Comparison of ENCODE assay signal across 9 mouse cellular contexts in genomic region chr3:84692647-84693199, GRCm38 (mm10). TPM values are rescaled to one million over a fixed set of nuclear protein-coding genes. Genes with fewer than 3 reads are reported as not detected.
A peak's percentile ranks its signal among the peaks of the same experiment; 100 is the strongest.
DNase-seq lines count a peak whose midpoint lies in the region; ATAC-seq lines count a peak whose summit lies in the region.
"Had no signal": no experiment of that assay in that cellular context is flagged by ENCODE, and none has a peak within 500 bp of the region (broad histone marks: within the 10 kb centered on the region; RNA-seq: fewer than 3 reads in every experiment).

No protein-coding gene starts in this region.

- ATAC-seq in hindbrain, embryonic 14.5 days (ENCODE audit: low FRiP score), result no peak
- ATAC-seq in inflammation-experienced regulatory T-cells, adult 6 months, result peak; percentile 48
- no peak for ATAC-seq in neural tube, embryonic 15.5 days (ENCODE audit: low FRiP score)

- peak; percentile 79 for DNase-seq in hindbrain, embryonic 14.5 days (ENCODE audit: low spot score)
- DNase-seq in hindbrain, embryonic 10.5 days (ENCODE audit: low spot score), result no peak
- DNase-seq in B cell, adult 2 months, result peak; percentile 59 to 66
- peak; percentile 77 for DNase-seq in NIH3T3 (ENCODE audit: low read depth)
- DNase-seq in yolk sac, embryonic 10.5 days (ENCODE audit: low spot score), result no peak
- DNase-seq in gastrocnemius, postnatal 14 days, result no peak

- H3K36me3 ChIP-seq in hindbrain, embryonic 14.5 days (replicated peaks; ENCODE audit: control insufficient read depth, insufficient read depth), result no peaks in the 10 kb centered on the region
- H3K36me3 ChIP-seq in hindbrain, embryonic 10.5 days, result no peaks in the 10 kb centered on the region
- no peaks in the 10 kb centered on the region for H3K36me3 ChIP-seq in neural tube, embryonic 15.5 days
- H3K36me3 ChIP-seq: neural tube, embryonic 12.5 days had no signal

- no peaks in the 10 kb centered on the region for H3K9me3 ChIP-seq in hindbrain, embryonic 14.5 days (ENCODE audit: control insufficient read depth, low read length)
- no peaks in the 10 kb centered on the region for H3K9me3 ChIP-seq in hindbrain, embryonic 10.5 days
- no peaks in the 10 kb centered on the region for H3K9me3 ChIP-seq in neural tube, embryonic 15.5 days (replicated peaks)
- H3K9me3 ChIP-seq: neural tube, embryonic 12.5 days had no signal

- H3K27ac ChIP-seq in hindbrain, embryonic 14.5 days, result no peak overlapping the region
- H3K27ac ChIP-seq in hindbrain, embryonic 10.5 days, result no peak overlapping the region
- no peak overlapping the region for H3K27ac ChIP-seq in neural tube, embryonic 15.5 days (replicated peaks)
- H3K27ac ChIP-seq: neural tube, embryonic 12.5 days had no signal

- WGBS in hindbrain, embryonic 14.5 days, result 57% methylated on average over 4 of the region's 4 CpGs
- WGBS in hindbrain, embryonic 10.5 days, result 66% methylated on average over 4 of the region's 4 CpGs
- WGBS in neural tube, embryonic 15.5 days, result 59% methylated on average over 4 of the region's 4 CpGs

- intact Hi-C loops in gastrocnemius, postnatal 14 days (cut with DNase I; ENCODE audit: low total_unique reads), result loop anchor here (5.0 kb wide), 1 partner anchor 150 kb away; no protein-coding TSS in a partner anchor

- H3K4me2 ChIP-seq in hindbrain, embryonic 14.5 days (replicated peaks), result no peak overlapping the region
- H3K4me2 ChIP-seq in neural tube, embryonic 15.5 days, result no peak overlapping the region
- H3K4me2 ChIP-seq: neural tube, embryonic 12.5 days had no signal

- no peaks in the 10 kb centered on the region for H3K27me3 ChIP-seq in hindbrain, embryonic 14.5 days (ENCODE audit: control insufficient read depth, insufficient read depth, low read length)
- 0 out of 2 replicates have a peak, but pooled peaks cover 4% of the 10 kb centered on the region for H3K27me3 ChIP-seq in hindbrain, embryonic 10.5 days (ENCODE audit: insufficient read depth, poor library complexity, severe bottlenecking)
- H3K27me3 ChIP-seq in neural tube, embryonic 15.5 days (replicated peaks), result no peaks in the 10 kb centered on the region
- H3K27me3 ChIP-seq: neural tube, embryonic 12.5 days had no signal

- no peak overlapping the region for H3K9ac ChIP-seq in hindbrain, embryonic 14.5 days
- H3K9ac ChIP-seq in neural tube, embryonic 15.5 days (replicated peaks), result no peak overlapping the region
- H3K9ac ChIP-seq: neural tube, embryonic 12.5 days had no signal

- H3K4me3 ChIP-seq in hindbrain, embryonic 14.5 days (replicated peaks; ENCODE audit: low read length), result no peak overlapping the region
- H3K4me3 ChIP-seq in hindbrain, embryonic 10.5 days, result no peak overlapping the region
- H3K4me3 ChIP-seq in neural tube, embryonic 15.5 days (replicated peaks), result no peak overlapping the region
- H3K4me3 ChIP-seq: neural tube, embryonic 12.5 days had no signal

- H3K4me1 ChIP-seq in hindbrain, embryonic 14.5 days (replicated peaks; ENCODE audit: control insufficient read depth, insufficient read depth, low read length), result no peaks in the 10 kb centered on the region; the same call in 1 of the 2 replicates
- H3K4me1 ChIP-seq in hindbrain, embryonic 10.5 days (replicated peaks), result peaks cover 27% of the 10 kb centered on the region
- H3K4me1 ChIP-seq in neural tube, embryonic 15.5 days, result peaks cover 12% of the 10 kb centered on the region

RNA-seq across cellular contexts. Expression of gene Tmem154, which starts 26.7 kb away (rescaled TPM):
- 1.4 and 2.0 TPM in 2 replicates for polyA plus RNA-seq in hindbrain, embryonic 14.5 days (2014; fragmentation: Nextera tagmentation; extraction: Ambion mirVana)
- polyA plus RNA-seq in hindbrain, embryonic 10.5 days (2016; fragmentation: Nextera tagmentation; extraction: Ambion mirVana), result 0.24 and 0.38 TPM in 2 replicates
- 100 to 1,000 TPM; 108 to 140 (median 136) TPM for polyA plus RNA-seq in inflammation-experienced regulatory T-cells, adult 6 months (2017; shearing (Covaris generic))
- 1 to 10 TPM; 1.4 to 2.1 TPM for total RNA-seq in gastrocnemius, postnatal 14 days (2021)
- polyA plus RNA-seq in neural tube, embryonic 15.5 days (2015; fragmentation: Nextera tagmentation; extraction: Ambion mirVana), result 0.97 and 2.5 TPM in 2 replicates

Comparison
In these comparisons a context has a peak if more than half of its experiments do, and no peak if none do; other contexts are left out.
1. DNase-seq: peak in hindbrain, embryonic 14.5 days (single experiment), B cell, adult 2 months (2 of 2) and NIH3T3 (single experiment); none in hindbrain, embryonic 10.5 days (single experiment), yolk sac, embryonic 10.5 days (single experiment) and gastrocnemius, postnatal 14 days (single experiment).
2. RNA of gene Tmem154, which starts 26.7 kb away (polyA plus RNA-seq): 108 to 140 TPM in inflammation-experienced regulatory T-cells, adult 6 months; 1.4 to 2.0 TPM in hindbrain, embryonic 14.5 days, 0.97 to 2.5 TPM in neural tube, embryonic 15.5 days and 0.24 to 0.38 TPM in hindbrain, embryonic 10.5 days; every median in the first group is over 10 times any median in the second.